ENCODE assay signal across 11 mouse cellular contexts in genomic region chr5:74979586-74979985, GRCm38 (mm10).
A peak's percentile ranks its signal among the peaks of the same experiment; 100 is the strongest.
DNase-seq lines count a peak whose midpoint lies in the region; ATAC-seq and TF ChIP-seq lines count a peak whose summit lies in the region.
"Had no signal": no experiment of that assay in that cellular context is flagged by ENCODE, and none has a peak within 500 bp of the region (broad histone marks: within the 10 kb centered on the region; RNA-seq: fewer than 3 reads in every experiment).

No protein-coding gene starts in this region.

- 20% methylated on average over 7 of the region's 7 CpGs for WGBS in forebrain, embryonic 10.5 days
- WGBS in forebrain, embryonic 15.5 days, result 23% methylated on average over 7 of the region's 7 CpGs
- WGBS in intestine, embryonic 16.5 days, result 49% methylated on average over 7 of the region's 7 CpGs
- whole genome bisulfite sequencing in intestine, postnatal 0 days, result 43% methylated on average over 7 of the region's 7 CpGs
- 28% methylated on average over 7 of the region's 7 CpGs for whole genome bisulfite sequencing in midbrain, embryonic 10.5 days
- 11% methylated on average over 7 of the region's 7 CpGs for WGBS in midbrain, embryonic 11.5 days
- 49% methylated on average over 7 of the region's 7 CpGs for WGBS in limb, embryonic 15.5 days

- peak overlapping the region; percentile 24; the same call in 1 of the 2 replicates for H3K4me3 ChIP-seq in forebrain, embryonic 10.5 days
- H3K4me3 ChIP-seq in forebrain, embryonic 15.5 days, result no peak overlapping the region
- H3K4me3 ChIP-seq in intestine, embryonic 16.5 days (ENCODE audit: low read length), result no peak overlapping the region
- H3K4me3 ChIP-seq in intestine, postnatal 0 days (ENCODE audit: low read depth, low read length), result no peak overlapping the region
- peak overlapping the region; percentile 10; the same call in 1 of the 2 replicates for H3K4me3 ChIP-seq in midbrain, embryonic 10.5 days
- H3K4me3 ChIP-seq in midbrain, embryonic 11.5 days (ENCODE audit: low read depth, low read length), result no peak overlapping the region
- H3K4me3 ChIP-seq in limb, embryonic 15.5 days, result no peak overlapping the region
- H3K4me3 ChIP-seq: hindbrain, embryonic 15.5 days; megakaryocyte, embryonic 14.5 days had no signal

- H3K9me3 ChIP-seq in forebrain, embryonic 10.5 days, result no peaks in the 10 kb centered on the region
- H3K9me3 ChIP-seq in forebrain, embryonic 15.5 days, result no peaks in the 10 kb centered on the region
- no peaks in the 10 kb centered on the region for H3K9me3 ChIP-seq in intestine, embryonic 16.5 days (ENCODE audit: control insufficient read depth, low read length)
- H3K9me3 ChIP-seq in intestine, postnatal 0 days (ENCODE audit: control insufficient read depth), result no peaks in the 10 kb centered on the region
- no peaks in the 10 kb centered on the region for H3K9me3 ChIP-seq in midbrain, embryonic 10.5 days (replicated peaks)
- H3K9me3 ChIP-seq in midbrain, embryonic 11.5 days (ENCODE audit: control insufficient read depth, low read length), result no peaks in the 10 kb centered on the region
- H3K9me3 ChIP-seq in limb, embryonic 15.5 days, result no peaks in the 10 kb centered on the region
- H3K9me3 ChIP-seq: hindbrain, embryonic 15.5 days; megakaryocyte, embryonic 14.5 days had no signal

- H3K4me2 ChIP-seq in forebrain, embryonic 15.5 days (replicated peaks), result no peak overlapping the region
- H3K4me2 ChIP-seq in intestine, embryonic 16.5 days (ENCODE audit: low read depth, low read length), result no peak overlapping the region
- H3K4me2 ChIP-seq in intestine, postnatal 0 days (replicated peaks; ENCODE audit: low read depth), result no peak overlapping the region
- H3K4me2 ChIP-seq in midbrain, embryonic 11.5 days, result no peak overlapping the region
- H3K4me2 ChIP-seq in limb, embryonic 15.5 days, result no peak overlapping the region
- H3K4me2 ChIP-seq: hindbrain, embryonic 15.5 days had no signal

- H3K4me1 ChIP-seq in forebrain, embryonic 10.5 days, result peaks cover 74% of the 10 kb centered on the region
- peaks cover 17% of the 10 kb centered on the region for H3K4me1 ChIP-seq in forebrain, embryonic 15.5 days
- H3K4me1 ChIP-seq in intestine, embryonic 16.5 days (ENCODE audit: control insufficient read depth, insufficient read depth, low read length), result peaks cover 12% of the 10 kb centered on the region
- no peaks in the 10 kb centered on the region for H3K4me1 ChIP-seq in intestine, postnatal 0 days (replicated peaks; ENCODE audit: control insufficient read depth, insufficient read depth, low read length)
- peaks cover 51% of the 10 kb centered on the region for H3K4me1 ChIP-seq in midbrain, embryonic 10.5 days
- H3K4me1 ChIP-seq in midbrain, embryonic 11.5 days (ENCODE audit: control insufficient read depth, insufficient read depth, low read length), result peaks cover 15% of the 10 kb centered on the region
- H3K4me1 ChIP-seq in limb, embryonic 15.5 days, result peaks cover 21% of the 10 kb centered on the region

- no peak for DNase-seq in forebrain, embryonic 10.5 days (ENCODE audit: extremely low spot score, low spot score)
- no peak for DNase-seq in midbrain, embryonic 10.5 days (ENCODE audit: low spot score)
- DNase-seq in midbrain, embryonic 11.5 days (ENCODE audit: low spot score, missing footprints), result no peak
- DNase-seq in urinary bladder, postnatal 25 days (ENCODE audit: low spot score), result no peak
- DNase-seq: cerebellum, adult 2 months had no signal

- H3K36me3 ChIP-seq in forebrain, embryonic 10.5 days (replicated peaks), result no peaks in the 10 kb centered on the region
- no peaks in the 10 kb centered on the region for H3K36me3 ChIP-seq in forebrain, embryonic 15.5 days
- no peaks in the 10 kb centered on the region for H3K36me3 ChIP-seq in intestine, embryonic 16.5 days (ENCODE audit: control insufficient read depth, insufficient read depth, low read length)
- no peaks in the 10 kb centered on the region for H3K36me3 ChIP-seq in intestine, postnatal 0 days (ENCODE audit: control insufficient read depth, insufficient read depth)
- H3K36me3 ChIP-seq in midbrain, embryonic 10.5 days, result no peaks in the 10 kb centered on the region
- no peaks in the 10 kb centered on the region for H3K36me3 ChIP-seq in midbrain, embryonic 11.5 days (ENCODE audit: control insufficient read depth, insufficient read depth, low read length)
- no peaks in the 10 kb centered on the region for H3K36me3 ChIP-seq in limb, embryonic 15.5 days
- H3K36me3 ChIP-seq: hindbrain, embryonic 15.5 days had no signal

- no peak for TF ChIP-seq CTCF in intestine, postnatal 0 days (IDR thresholded peaks at IDR 0.05; ENCODE audit: low read depth)

- H3K27ac ChIP-seq in forebrain, embryonic 10.5 days, result peak overlapping the region; percentile 81
- H3K27ac ChIP-seq in forebrain, embryonic 15.5 days (replicated peaks), result no peak overlapping the region
- no peak overlapping the region for H3K27ac ChIP-seq in intestine, embryonic 16.5 days (ENCODE audit: low read length)
- H3K27ac ChIP-seq in intestine, postnatal 0 days (ENCODE audit: low read depth, low read length), result no peak overlapping the region
- peak overlapping the region; percentile 50; the same call in 1 of the 2 replicates for H3K27ac ChIP-seq in midbrain, embryonic 10.5 days (replicated peaks)
- H3K27ac ChIP-seq in midbrain, embryonic 11.5 days (ENCODE audit: low read depth, low read length), result no peak overlapping the region
- H3K27ac ChIP-seq in limb, embryonic 15.5 days, result peak overlapping the region; percentile 7; the same call in 1 of the 2 replicates
- H3K27ac ChIP-seq: hindbrain, embryonic 15.5 days had no signal

- no peak for ATAC-seq in forebrain, embryonic 15.5 days (replicated peaks)
- ATAC-seq in intestine, embryonic 16.5 days, result no peak
- no peak for ATAC-seq in intestine, postnatal 0 days
- no peak for ATAC-seq in midbrain, embryonic 11.5 days (ENCODE audit: low FRiP score)
- ATAC-seq in limb, embryonic 15.5 days (ENCODE audit: insufficient number of reproducible peaks, low FRiP score, low TSS enrichment, low read depth), result no peak

- H3K27me3 ChIP-seq in forebrain, embryonic 10.5 days (ENCODE audit: poor library complexity, severe bottlenecking), result peaks cover 98% of the 10 kb centered on the region
- peaks cover 23% of the 10 kb centered on the region for H3K27me3 ChIP-seq in forebrain, embryonic 15.5 days
- H3K27me3 ChIP-seq in intestine, embryonic 16.5 days (replicated peaks; ENCODE audit: control insufficient read depth, insufficient read depth, low read length), result no peaks in the 10 kb centered on the region
- no peaks in the 10 kb centered on the region for H3K27me3 ChIP-seq in intestine, postnatal 0 days (replicated peaks; ENCODE audit: control insufficient read depth, insufficient read depth, low read length)
- H3K27me3 ChIP-seq in midbrain, embryonic 10.5 days (ENCODE audit: low read depth, poor library complexity, severe bottlenecking), result peaks cover 100% of the 10 kb centered on the region
- H3K27me3 ChIP-seq in midbrain, embryonic 11.5 days (ENCODE audit: control insufficient read depth, insufficient read depth, low read length), result peaks cover 95% of the 10 kb centered on the region
- H3K27me3 ChIP-seq in limb, embryonic 15.5 days, result no peaks in the 10 kb centered on the region

- H3K9ac ChIP-seq in forebrain, embryonic 15.5 days (replicated peaks), result no peak overlapping the region
- H3K9ac ChIP-seq in intestine, embryonic 16.5 days (ENCODE audit: low read depth, low read length), result 0 out of 2 replicates have a peak overlapping the region, but pooled peaks have one; percentile 40
- no peak overlapping the region for H3K9ac ChIP-seq in intestine, postnatal 0 days (ENCODE audit: low read depth, low read length)
- no peak overlapping the region for H3K9ac ChIP-seq in midbrain, embryonic 11.5 days (ENCODE audit: low read length)
- no peak overlapping the region for H3K9ac ChIP-seq in limb, embryonic 15.5 days
- H3K9ac ChIP-seq: hindbrain, embryonic 15.5 days had no signal

Comparison
In these comparisons a context has a peak if more than half of its experiments do, and no peak if none do; other contexts are left out.
1. H3K27ac ChIP-seq: peak in forebrain, embryonic 10.5 days (single experiment), midbrain, embryonic 10.5 days (single experiment) and limb, embryonic 15.5 days (single experiment); none in forebrain, embryonic 15.5 days (single experiment), intestine, embryonic 16.5 days (single experiment), intestine, postnatal 0 days (single experiment) and midbrain, embryonic 11.5 days (single experiment).
2. H3K4me3 ChIP-seq: peak in forebrain, embryonic 10.5 days (single experiment) and midbrain, embryonic 10.5 days (single experiment); none in forebrain, embryonic 15.5 days (single experiment), intestine, embryonic 16.5 days (single experiment), intestine, postnatal 0 days (single experiment), midbrain, embryonic 11.5 days (single experiment) and limb, embryonic 15.5 days (single experiment).